Mouse (Mus musculus) neural tube, embryonic 14.5 days (tissue): Measurements from ENCODE around the gene Kctd18. TPM values are rescaled to one million over a fixed set of nuclear protein-coding genes. Genes with fewer than 3 reads are reported as not detected.

Experiments used
- ATAC-seq: fragments of 200-750 bp; cut with Nextera tagmentation; 2 replicates; pipeline ENCODE4 v1.8.0; 2017; ENCODE audit warnings: low read depth, mild to moderate bottlenecking, moderate TSS enrichment, moderate library complexity
- H3K27ac ChIP-seq: fragments of 300-500 bp; sonication (generic); 2 replicates; pipeline ENCODE4 v1.5.1; 2014; ENCODE audit warnings: low read depth, mild to moderate bottlenecking, control low read depth, low read length, moderate library complexity, mixed read lengths
- H3K27me3 ChIP-seq: fragments of 300-500 bp; sonication (generic); 2 replicates; pipeline ENCODE4 v1.6.1; 2014; ENCODE audit warnings: low read length; ENCODE audit not compliant: control insufficient read depth, insufficient read depth
- H3K36me3 ChIP-seq: fragments of 300-500 bp; sonication (generic); 2 replicates; pipeline ENCODE4 v1.6.1; 2014; ENCODE audit warnings: low read length, mixed read lengths; ENCODE audit not compliant: control insufficient read depth, insufficient read depth
- H3K4me1 ChIP-seq: fragments of 300-500 bp; sonication (generic); 2 replicates; pipeline ENCODE4 v1.6.1; 2014; ENCODE audit warnings: low read length; ENCODE audit not compliant: control insufficient read depth, insufficient read depth
- H3K4me2 ChIP-seq: fragments of 300-500 bp; sonication (generic); 2 replicates; pipeline ENCODE4 v1.6.1; 2014; ENCODE audit warnings: mild to moderate bottlenecking, low read depth, low read length, control low read depth
- H3K4me3 ChIP-seq: fragments of 300-500 bp; sonication (generic); 2 replicates; pipeline ENCODE4 v1.5.1; 2014; ENCODE audit warnings: low read depth, low read length, control low read depth, mixed read lengths
- H3K9ac ChIP-seq: fragments of 300-500 bp; sonication (generic); replicated peaks from 2 replicates; pipeline ENCODE4 v1.6.1; 2014; ENCODE audit warnings: low read depth, mild to moderate bottlenecking, control low read depth, low read length, mixed read lengths
- H3K9me3 ChIP-seq: fragments of 300-500 bp; sonication (generic); 2 replicates; pipeline ENCODE4 v1.6.1; 2016; ENCODE audit warnings: low read length; ENCODE audit not compliant: control insufficient read depth
- WGBS: fragments of 180-500 bp; shearing (Covaris S2); extraction: QIAGEN DNeasy Blood & Tissue Kit; methylation state at CpG from one replicate; pipeline ENCODE4 v1.1.7; 2014; 5-methylcytosine and 5-hydroxymethylcytosine counted together
- polyA plus RNA-seq: library from polyadenylated mRNA; unstranded; fragments of >200 nt; fragmentation: Nextera tagmentation; extraction: Ambion mirVana; gene quantifications from 2 replicates; pipeline ENCODE4 v1.2.1, GENCODE M21; 2014

The Kctd18 gene
- polyA plus RNA-seq, 1 experiment from 2014 or later = 25.7 TPM

DNA sequence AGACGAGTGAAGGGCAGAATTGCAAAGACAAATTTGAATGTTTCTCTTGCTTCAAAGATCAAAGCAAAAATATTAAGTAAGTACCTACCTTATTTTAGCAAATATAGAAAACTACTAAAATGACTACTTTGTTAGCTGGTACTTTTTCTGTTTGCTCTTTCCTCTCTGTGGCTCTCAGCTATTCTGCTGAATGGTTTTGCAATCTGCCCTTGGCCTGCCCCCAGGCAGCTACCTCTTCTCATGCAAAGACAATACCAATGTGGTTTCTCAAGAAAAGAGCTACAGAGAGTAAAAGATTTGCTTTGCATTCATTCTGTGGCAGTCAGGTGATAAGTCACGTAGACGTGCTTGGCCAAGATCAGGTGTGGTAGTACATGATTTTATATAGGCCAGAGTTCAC is 20.6 kb downstream of the Kctd18 start:
- Histone ChIP-seq H3K9ac (no peak overlapping the region), H3K9me3 (no peaks in the 10 kb centered on the region), H3K4me3 (no peak overlapping the region), H3K4me2 (no peak overlapping the region), H3K27ac (no peak overlapping the region), H3K27me3 (no peaks in the 10 kb centered on the region), H3K36me3 (no peaks in the 10 kb centered on the region), H3K4me1 (peaks cover 5% of the 10 kb centered on the region; the same call in 1 of the 2 replicates)
- WGBS = 89% methylated on average over 3 of the region's 3 CpGs
- ATAC-seq = no peak

DNA sequence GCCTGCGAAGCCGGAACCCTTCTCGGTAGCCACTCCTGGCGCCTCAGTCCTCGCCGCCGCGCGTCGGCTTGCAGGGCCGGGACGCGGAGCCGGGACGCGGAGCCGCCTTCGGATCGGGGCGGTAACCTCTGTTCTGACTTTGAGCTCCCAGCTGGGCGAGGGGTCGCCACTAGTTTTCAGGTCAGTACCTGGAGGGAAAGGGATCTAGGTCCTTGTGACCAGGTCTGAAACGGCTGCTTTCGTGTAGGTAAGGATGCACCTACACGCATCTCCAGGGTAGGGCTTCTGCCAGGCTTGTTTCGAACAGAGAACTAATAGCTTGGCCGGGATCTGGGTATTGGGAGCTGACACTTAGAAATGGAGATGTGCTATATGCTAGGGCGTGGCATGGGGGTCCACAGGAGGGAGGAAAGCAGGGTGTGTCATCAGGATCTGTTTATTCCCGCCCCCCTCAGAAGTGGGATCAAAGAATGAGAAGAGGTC is 22.6 kb downstream of the Kctd18 start:
- H3K9ac ChIP-seq = peak overlapping the region; percentile 47
- peaks cover 5% of the 10 kb centered on the region; the same call in 1 of the 2 replicates for H3K4me1 ChIP-seq
- no peaks in the 10 kb centered on the region for H3K27me3 ChIP-seq
- H3K27ac ChIP-seq = no peak overlapping the region
- peak overlapping the region; percentile 82 for H3K4me2 ChIP-seq
- no peaks in the 10 kb centered on the region for H3K36me3 ChIP-seq
- ATAC-seq = no peak; the same call in none of the 2 replicates
- no peaks in the 10 kb centered on the region for H3K9me3 ChIP-seq
- 0% methylated on average over 29 of the region's 29 CpGs for WGBS
- peak overlapping the region; percentile 61 for H3K4me3 ChIP-seq

DNA sequence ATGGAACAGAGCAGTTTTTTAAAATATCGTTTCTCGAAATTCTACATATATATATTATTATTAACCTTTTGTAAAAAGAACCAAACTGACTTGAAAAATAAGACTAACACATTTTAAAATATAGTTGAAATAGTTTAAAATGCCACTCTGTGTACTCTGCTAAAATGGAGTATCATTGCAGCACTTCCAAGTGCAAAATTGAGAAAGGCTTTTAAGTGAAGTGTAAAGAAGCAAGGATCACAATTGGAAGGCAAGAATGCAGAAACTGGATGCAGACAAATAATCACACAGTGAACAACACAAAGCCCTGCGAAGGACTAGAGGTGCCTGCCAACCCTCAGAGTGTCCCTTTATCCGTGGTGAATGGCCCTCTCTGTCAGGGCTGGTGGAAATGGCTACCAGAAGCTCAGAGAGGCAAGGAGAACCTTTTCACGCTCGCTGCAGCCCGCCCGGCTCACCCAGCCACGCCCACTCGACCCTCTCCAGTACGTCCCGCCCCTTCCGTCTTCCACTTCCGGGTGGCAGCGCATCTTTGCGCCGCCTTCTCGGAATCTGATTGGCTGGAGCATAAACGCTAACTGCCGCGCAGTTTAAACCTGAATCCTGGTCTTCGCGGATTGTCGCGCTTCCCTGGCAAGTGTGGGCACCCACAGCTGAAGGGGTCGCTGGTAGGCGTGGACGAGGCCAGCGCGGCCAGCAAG is 23.2 kb downstream of the Kctd18 start, which contains the start of gene Sgo2a:
Gene Sgo2a, plus strand, starts transcription at position 540 of the 701 bp plus-strand sequence.
- peak; percentile 100 for ATAC-seq
- Histone ChIP-seq H3K27ac (peak within 1 kb of the TSS; percentile 90), H3K9ac (peak within 1 kb of the TSS; percentile 72), H3K4me2 (peak within 1 kb of the TSS; percentile 82), H3K36me3 (no peaks in the 10 kb centered on the region), H3K4me1 (peaks cover 5% of the 10 kb centered on the region; the same call in 1 of the 2 replicates), H3K9me3 (no peaks in the 10 kb centered on the region), H3K4me3 (peak within 1 kb of the TSS; percentile 61), H3K27me3 (no peaks in the 10 kb centered on the region)
- 7% methylated on average over 30 of the region's 30 CpGs for WGBS

DNA sequence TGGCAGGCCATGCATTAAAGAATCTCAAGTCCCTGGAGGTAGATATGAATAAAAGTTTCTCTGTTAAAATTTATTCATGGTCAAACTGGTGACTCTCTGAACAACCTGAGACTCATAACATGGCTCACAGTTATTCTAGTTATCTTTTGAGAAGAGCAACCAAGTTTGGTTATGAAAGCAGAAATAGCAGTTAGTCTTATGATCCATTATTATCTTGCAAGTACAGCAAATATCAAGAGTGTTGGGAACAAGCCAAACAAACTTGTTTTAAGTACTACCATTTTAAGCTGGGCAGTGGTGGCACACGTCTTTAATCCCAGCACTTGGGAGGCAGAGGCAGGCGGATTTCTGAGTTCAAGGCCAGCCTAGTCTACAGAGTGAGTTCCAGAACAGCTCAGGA is 27.5 kb downstream of the Kctd18 start:
- 76% methylated on average over 2 of the region's 2 CpGs for WGBS
- ATAC-seq = no peak
- no peaks in the 10 kb centered on the region for H3K9me3 ChIP-seq
- no peaks in the 10 kb centered on the region for H3K27me3 ChIP-seq
- H3K9ac ChIP-seq = no peak overlapping the region
- H3K4me3 ChIP-seq = no peak overlapping the region
- H3K27ac ChIP-seq = no peak overlapping the region
- no peak overlapping the region for H3K4me2 ChIP-seq
- no peaks in the 10 kb centered on the region for H3K36me3 ChIP-seq
- H3K4me1 ChIP-seq = peaks cover 2% of the 10 kb centered on the region; the same call in 1 of the 2 replicates

DNA sequence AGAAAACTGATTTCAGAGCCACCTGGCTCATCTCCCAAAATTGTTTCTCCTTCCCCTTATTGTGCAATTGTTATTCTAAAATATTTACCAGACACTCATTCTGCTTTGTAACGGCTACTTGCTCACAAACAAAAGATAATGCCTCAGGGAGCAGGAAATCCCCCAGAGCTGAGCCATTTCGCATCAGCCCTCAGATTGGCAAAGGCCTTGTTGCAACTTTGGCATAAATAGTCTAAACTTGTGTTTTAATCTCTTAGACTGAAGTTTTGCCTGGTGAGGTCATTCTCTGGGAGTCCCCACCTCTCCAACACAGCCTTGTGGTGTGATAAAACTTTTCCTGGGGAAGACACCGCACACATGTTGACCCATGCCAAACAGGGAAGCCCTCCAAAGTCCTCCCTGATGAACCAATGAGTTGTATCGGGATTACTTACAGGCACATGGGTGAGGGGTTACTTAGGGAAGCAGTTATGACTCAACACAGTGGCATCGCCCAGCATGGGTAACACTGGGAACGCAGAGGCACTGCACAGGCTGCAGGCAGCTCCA is 29.6 kb downstream of the Kctd18 start:
- Histone ChIP-seq H3K36me3 (no peaks in the 10 kb centered on the region), H3K4me2 (no peak overlapping the region), H3K9me3 (no peaks in the 10 kb centered on the region), H3K27me3 (no peaks in the 10 kb centered on the region), H3K4me3 (no peak overlapping the region), H3K4me1 (no peaks in the 10 kb centered on the region), H3K9ac (no peak overlapping the region), H3K27ac (no peak overlapping the region)
- 73% methylated on average over 6 of the region's 6 CpGs for WGBS
- no peak for ATAC-seq

DNA sequence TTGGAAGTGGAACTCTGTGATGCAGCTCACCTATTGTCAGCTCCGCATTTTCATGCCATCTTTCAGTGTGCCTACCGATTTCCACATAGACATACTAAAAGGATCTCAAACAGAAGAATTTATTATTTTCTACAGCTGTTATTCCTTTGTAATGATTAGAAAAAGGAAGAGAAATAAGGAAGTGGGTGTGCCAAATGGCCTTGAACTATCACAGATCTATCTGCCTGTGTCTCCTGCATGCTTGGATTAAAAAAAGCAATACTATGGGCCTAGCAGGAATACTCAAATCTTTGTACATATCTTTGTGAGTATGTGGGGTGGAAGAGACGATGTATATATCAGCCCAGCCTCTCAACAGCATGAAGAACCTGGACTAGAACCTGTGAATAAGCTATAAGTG is 41.9 kb downstream of the Kctd18 start:
- Histone ChIP-seq H3K4me2 (no peak overlapping the region), H3K27ac (no peak overlapping the region), H3K4me1 (no peaks in the 10 kb centered on the region), H3K9me3 (no peaks in the 10 kb centered on the region), H3K27me3 (no peaks in the 10 kb centered on the region), H3K4me3 (no peak overlapping the region), H3K9ac (no peak overlapping the region), H3K36me3 (no peaks in the 10 kb centered on the region)
- no peak for ATAC-seq
- 89% methylated on average over 3 of the region's 3 CpGs for WGBS

DNA sequence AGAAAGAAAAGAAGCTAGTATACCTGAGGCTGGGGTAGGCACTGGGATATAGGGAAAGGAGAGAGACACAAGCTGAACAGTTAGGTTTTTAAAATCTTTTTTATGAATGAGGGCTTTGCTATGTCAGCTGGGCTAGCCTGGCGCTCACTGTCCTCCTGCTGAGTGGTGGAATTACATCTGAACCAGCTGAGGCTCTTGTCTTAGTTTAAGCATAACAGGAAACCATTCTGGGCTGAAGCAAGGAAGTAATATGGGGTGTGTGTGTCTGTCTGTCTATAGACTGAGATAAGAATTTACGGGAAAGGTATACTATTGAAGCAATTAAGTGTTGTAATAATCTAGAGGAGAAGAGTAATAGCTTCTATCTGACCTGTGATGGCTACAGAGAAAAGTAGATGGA is 47.2 kb downstream of the Kctd18 start:
- Histone ChIP-seq H3K27ac (no peak overlapping the region), H3K9me3 (no peaks in the 10 kb centered on the region), H3K4me1 (peaks cover 12% of the 10 kb centered on the region; the same call in 1 of the 2 replicates), H3K4me2 (no peak overlapping the region), H3K27me3 (no peaks in the 10 kb centered on the region), H3K9ac (no peak overlapping the region), H3K4me3 (no peak overlapping the region), H3K36me3 (no peaks in the 10 kb centered on the region)
- ATAC-seq = no peak
- 93% methylated on average over 2 of the region's 2 CpGs for WGBS

DNA sequence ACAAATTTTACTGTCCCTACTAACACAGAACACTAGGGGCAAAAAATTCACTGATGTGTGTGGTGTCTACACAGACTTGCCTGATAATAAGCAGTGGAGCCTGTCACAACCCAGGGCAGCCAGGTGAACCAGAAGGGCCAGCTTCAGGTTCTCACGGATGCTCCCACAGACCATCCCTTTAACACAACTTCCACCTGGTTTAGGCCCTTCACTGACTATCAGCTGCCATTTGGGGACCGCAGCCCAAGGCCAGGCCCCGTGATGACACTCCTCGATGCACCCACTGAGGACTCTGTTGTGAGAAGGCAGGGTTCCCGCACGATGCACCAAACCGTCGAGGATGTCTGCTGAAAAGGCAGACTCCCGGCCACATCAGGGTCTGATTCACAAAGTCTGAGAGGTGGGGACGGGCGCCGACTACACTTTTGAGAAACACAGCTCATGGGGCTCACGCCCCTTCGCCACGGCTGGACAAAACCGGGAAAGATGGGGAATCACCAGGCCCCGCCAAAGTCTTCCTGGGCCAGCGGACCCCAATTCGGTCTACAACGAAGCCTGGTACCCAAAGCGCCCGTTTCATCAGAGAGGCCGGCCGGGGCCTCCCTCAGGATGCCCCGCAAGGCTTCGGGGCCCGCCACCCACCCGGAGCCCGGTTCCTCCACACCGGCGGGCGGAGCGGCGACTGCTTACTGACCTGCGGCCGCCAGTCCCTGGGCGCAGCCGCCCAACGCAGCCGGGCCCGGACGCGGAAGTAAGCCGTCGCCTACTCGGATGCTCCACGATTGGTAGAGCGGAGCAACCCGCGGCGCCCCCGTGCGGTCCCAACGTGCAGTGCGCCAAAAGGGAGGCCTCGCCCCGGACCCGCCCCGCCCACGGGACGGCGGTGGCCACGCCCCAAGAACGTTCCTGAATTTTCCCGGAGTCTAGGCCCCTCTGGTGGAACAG is 49.2 kb downstream of the Kctd18 start:
- peak overlapping the region; percentile 76 for H3K4me3 ChIP-seq
- under 1% methylated on average over 63 of the region's 65 CpGs for WGBS
- peak overlapping the region; percentile 74 for H3K27ac ChIP-seq
- H3K4me1 ChIP-seq = peaks cover 12% of the 10 kb centered on the region; the same call in 1 of the 2 replicates
- H3K9me3 ChIP-seq = no peaks in the 10 kb centered on the region
- H3K9ac ChIP-seq = peak overlapping the region; percentile 87
- ATAC-seq = peak; percentile 98
- H3K27me3 ChIP-seq = no peaks in the 10 kb centered on the region
- H3K36me3 ChIP-seq = no peaks in the 10 kb centered on the region
- H3K4me2 ChIP-seq = peak overlapping the region; percentile 74
